Mouse (Mus musculus): ENCODE data around the gene Zfp449. TPM values are rescaled to one million over a fixed set of nuclear protein-coding genes. Genes with fewer than 3 reads are reported as not detected.

Zfp449 gene
- polyA plus RNA-seq (2011; ENCODE audit: insufficient read depth, insufficient read length, low read depth, missing spikeins) = 4.4 and 6.2 TPM in 2 replicates

GRCm38 (mm10) chrX:56346176-56346931, at the start of gene Zfp449:
Zfp449 (plus strand) TSS chrX:56346400.
- no peak within 1 kb of the TSS for H3K27ac ChIP-seq (ENCODE audit: insufficient read depth, low read length)
- H3K9ac ChIP-seq (ENCODE audit: low read depth, poor library complexity, severe bottlenecking) = peak within 1 kb of the TSS; percentile 51; the same call in 1 of the 2 replicates
- no peak for TF ChIP-seq CTCF (IDR thresholded peaks at IDR 0.05; ENCODE audit: low read depth, low read length)
- TF ChIP-seq POLR2A (IDR thresholded peaks at IDR 0.05; ENCODE audit: insufficient read depth, low read length) = no peak
- no peak for TF ChIP-seq EP300 (IDR thresholded peaks at IDR 0.05; ENCODE audit: insufficient read depth, low read depth, low read length)
- H3K27me3 ChIP-seq (ENCODE audit: control insufficient read depth, insufficient read depth, low read length, poor library complexity, severe bottlenecking) = no peaks in the 10 kb centered on the region
- H3K4me1 ChIP-seq (ENCODE audit: control insufficient read depth, insufficient read depth, low read length) = no peaks in the 10 kb centered on the region
- peak within 1 kb of the TSS; percentile 64 for H3K4me3 ChIP-seq (ENCODE audit: low read depth, low read length)
- no peaks in the 10 kb centered on the region for H3K36me3 ChIP-seq (ENCODE audit: control insufficient read depth, insufficient read depth, low read length, poor library complexity, severe bottlenecking)
- H3K9me3 ChIP-seq (replicated peaks; ENCODE audit: control insufficient read depth, insufficient read depth, low read length, poor library complexity, severe bottlenecking) = no peaks in the 10 kb centered on the region

- Histone ChIP-seq H3K9ac (ENCODE audit: low read depth, poor library complexity, severe bottlenecking) (no peak overlapping the region), H3K9me3 (replicated peaks; ENCODE audit: control insufficient read depth, insufficient read depth, low read length, poor library complexity, severe bottlenecking) (no peaks in the 10 kb centered on the region; the same call in 1 of the 2 replicates), H3K4me1 (ENCODE audit: control insufficient read depth, insufficient read depth, low read length) (no peaks in the 10 kb centered on the region), H3K27me3 (ENCODE audit: control insufficient read depth, insufficient read depth, low read length, poor library complexity, severe bottlenecking) (no peaks in the 10 kb centered on the region), H3K4me3 (ENCODE audit: low read depth, low read length) (no peak overlapping the region), H3K27ac (ENCODE audit: insufficient read depth, low read length) (no peak overlapping the region), H3K36me3 (ENCODE audit: control insufficient read depth, insufficient read depth, low read length, poor library complexity, severe bottlenecking) (no peaks in the 10 kb centered on the region)
- TF ChIP-seq POLR2A (IDR thresholded peaks at IDR 0.05; ENCODE audit: insufficient read depth, low read length) = no peak
- TF ChIP-seq CTCF (IDR thresholded peaks at IDR 0.05; ENCODE audit: low read depth, low read length) = no peak
- TF ChIP-seq EP300 (IDR thresholded peaks at IDR 0.05; ENCODE audit: insufficient read depth, low read depth, low read length) = no peak
Observed at GRCm38 (mm10) chrX:56307597-56307996, 38.6 kb upstream of the Zfp449 start.

- Histone ChIP-seq H3K4me3 (ENCODE audit: low read depth, low read length) (no peak overlapping the region), H3K36me3 (ENCODE audit: control insufficient read depth, insufficient read depth, low read length, poor library complexity, severe bottlenecking) (no peaks in the 10 kb centered on the region), H3K27ac (ENCODE audit: insufficient read depth, low read length) (no peak overlapping the region), H3K9ac (ENCODE audit: low read depth, poor library complexity, severe bottlenecking) (no peak overlapping the region), H3K9me3 (replicated peaks; ENCODE audit: control insufficient read depth, insufficient read depth, low read length, poor library complexity, severe bottlenecking) (no peaks in the 10 kb centered on the region), H3K4me1 (ENCODE audit: control insufficient read depth, insufficient read depth, low read length) (no peaks in the 10 kb centered on the region), H3K27me3 (ENCODE audit: control insufficient read depth, insufficient read depth, low read length, poor library complexity, severe bottlenecking) (no peaks in the 10 kb centered on the region)
- no peak for TF ChIP-seq EP300 (IDR thresholded peaks at IDR 0.05; ENCODE audit: insufficient read depth, low read depth, low read length)
- no peak for TF ChIP-seq CTCF (IDR thresholded peaks at IDR 0.05; ENCODE audit: low read depth, low read length)
- no peak for TF ChIP-seq POLR2A (IDR thresholded peaks at IDR 0.05; ENCODE audit: insufficient read depth, low read length)
Observed at GRCm38 (mm10) chrX:56312813-56313212, 33.4 kb upstream of the Zfp449 start.

GRCm38 (mm10) chrX:56322096-56322495, 24.1 kb upstream of the Zfp449 start:
- TF ChIP-seq CTCF (IDR thresholded peaks at IDR 0.05; ENCODE audit: low read depth, low read length) (no peak), POLR2A (IDR thresholded peaks at IDR 0.05; ENCODE audit: insufficient read depth, low read length) (no peak), EP300 (IDR thresholded peaks at IDR 0.05; ENCODE audit: insufficient read depth, low read depth, low read length) (no peak)
- Histone ChIP-seq H3K9me3 (replicated peaks; ENCODE audit: control insufficient read depth, insufficient read depth, low read length, poor library complexity, severe bottlenecking) (no peaks in the 10 kb centered on the region), H3K4me3 (ENCODE audit: low read depth, low read length) (no peak overlapping the region)

GRCm38 (mm10) chrX:56322731-56323130, 23.5 kb upstream of the Zfp449 start:
- no peaks in the 10 kb centered on the region for H3K4me1 ChIP-seq (ENCODE audit: control insufficient read depth, insufficient read depth, low read length)
- no peaks in the 10 kb centered on the region for H3K9me3 ChIP-seq (replicated peaks; ENCODE audit: control insufficient read depth, insufficient read depth, low read length, poor library complexity, severe bottlenecking)
- no peaks in the 10 kb centered on the region for H3K36me3 ChIP-seq (ENCODE audit: control insufficient read depth, insufficient read depth, low read length, poor library complexity, severe bottlenecking)
- H3K27ac ChIP-seq (ENCODE audit: insufficient read depth, low read length) = no peak overlapping the region
- no peak overlapping the region for H3K4me3 ChIP-seq (ENCODE audit: low read depth, low read length)
- no peak overlapping the region for H3K9ac ChIP-seq (ENCODE audit: low read depth, poor library complexity, severe bottlenecking)
- H3K27me3 ChIP-seq (ENCODE audit: control insufficient read depth, insufficient read depth, low read length, poor library complexity, severe bottlenecking) = no peaks in the 10 kb centered on the region
- TF ChIP-seq EP300 (IDR thresholded peaks at IDR 0.05; ENCODE audit: insufficient read depth, low read depth, low read length) = no peak
- no peak for TF ChIP-seq POLR2A (IDR thresholded peaks at IDR 0.05; ENCODE audit: insufficient read depth, low read length)
- TF ChIP-seq CTCF (IDR thresholded peaks at IDR 0.05; ENCODE audit: low read depth, low read length) = no peak

More at GRCm38 (mm10) chrX:56322096-56322495, 24.1 kb upstream of the Zfp449 start:
- Histone ChIP-seq H3K27ac (ENCODE audit: insufficient read depth, low read length) (no peak overlapping the region), H3K4me1 (ENCODE audit: control insufficient read depth, insufficient read depth, low read length) (no peaks in the 10 kb centered on the region), H3K9ac (ENCODE audit: low read depth, poor library complexity, severe bottlenecking) (no peak overlapping the region), H3K36me3 (ENCODE audit: control insufficient read depth, insufficient read depth, low read length, poor library complexity, severe bottlenecking) (no peaks in the 10 kb centered on the region), H3K27me3 (ENCODE audit: control insufficient read depth, insufficient read depth, low read length, poor library complexity, severe bottlenecking) (no peaks in the 10 kb centered on the region)

GRCm38 (mm10) chrX:56332046-56332445, 14.2 kb upstream of the Zfp449 start:
- H3K4me3 ChIP-seq (ENCODE audit: low read depth, low read length) = no peak overlapping the region
- H3K36me3 ChIP-seq (ENCODE audit: control insufficient read depth, insufficient read depth, low read length, poor library complexity, severe bottlenecking) = no peaks in the 10 kb centered on the region
- H3K27me3 ChIP-seq (ENCODE audit: control insufficient read depth, insufficient read depth, low read length, poor library complexity, severe bottlenecking) = no peaks in the 10 kb centered on the region
- H3K4me1 ChIP-seq (ENCODE audit: control insufficient read depth, insufficient read depth, low read length) = no peaks in the 10 kb centered on the region
- no peak overlapping the region for H3K27ac ChIP-seq (ENCODE audit: insufficient read depth, low read length)
- TF ChIP-seq POLR2A (IDR thresholded peaks at IDR 0.05; ENCODE audit: insufficient read depth, low read length) (no peak), CTCF (IDR thresholded peaks at IDR 0.05; ENCODE audit: low read depth, low read length) (no peak), EP300 (IDR thresholded peaks at IDR 0.05; ENCODE audit: insufficient read depth, low read depth, low read length) (no peak)
- no peaks in the 10 kb centered on the region for H3K9me3 ChIP-seq (replicated peaks; ENCODE audit: control insufficient read depth, insufficient read depth, low read length, poor library complexity, severe bottlenecking)
- no peak overlapping the region for H3K9ac ChIP-seq (ENCODE audit: low read depth, poor library complexity, severe bottlenecking)

Measured in ES-Bruce4 (cell line).